Mouse (Mus musculus) cortical plate, adult 2 months (tissue): ENCODE data around the gene Actn4.

Experiments used
- CTCF ChIP-seq: fragments of 200-500 bp; IDR thresholded peaks from 2 replicates; pipeline ENCODE4 v1.5.1; 2011; ENCODE audit warnings: mild to moderate bottlenecking, control low read depth, low read length; ENCODE audit not compliant: insufficient read depth; ENCODE audit errors: extremely low read depth
- POLR2A ChIP-seq: fragments of 200-500 bp; IDR thresholded peaks from 2 replicates; pipeline ENCODE4 v1.6.1; 2011; ENCODE audit warnings: mild to moderate bottlenecking, low read length, control low read depth; ENCODE audit not compliant: insufficient read depth; ENCODE audit errors: extremely low read depth

DNA sequence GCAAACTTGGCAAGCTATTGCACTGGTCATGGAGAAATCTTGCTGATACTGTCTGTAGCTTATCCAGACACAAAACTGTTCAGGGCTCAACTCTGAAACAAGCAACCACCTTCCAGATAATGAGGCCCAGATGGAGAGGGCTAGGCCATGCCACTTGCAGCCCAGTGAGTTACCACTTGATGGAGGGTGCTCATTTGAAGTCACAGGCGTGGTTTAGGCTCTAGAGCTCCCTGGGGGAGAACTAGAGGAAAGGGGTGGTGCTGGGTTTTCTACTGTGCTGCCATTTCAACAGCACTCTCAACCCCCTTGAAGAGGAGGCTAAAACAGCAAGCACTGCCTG, 15.9 kb downstream of the Actn4 start:
- TF ChIP-seq POLR2A (no peak), CTCF (no peak)
